Mouse (Mus musculus) layer of hippocampus, adult 18-20 months (tissue): ENCODE results near the gene Flii. TPM values are rescaled to one million over a fixed set of nuclear protein-coding genes. Genes with fewer than 3 reads are reported as not detected.
A peak's percentile ranks its signal among the peaks of the same experiment; 100 is the strongest.

Experiments used
- DNase-seq, 2 experiments: peaks; one replicate each; pipeline ENCODE4 v3.0.0; 2022; ENCODE audit warnings: low spot score in 2 of 2
- long read RNA-seq: library from polyadenylated mRNA; stranded (forward); transcript quantifications from one replicate; pipeline ENCODE4 v2.0.0, GENCODE M21; 2021
- total RNA-seq, 2 experiments: library from RNA; stranded (reverse); gene quantifications; 2 replicates each; pipeline ENCODE4 v1.2.3; 2021

Gene Flii
- total RNA-seq = 10 to 100 TPM; 63.4 to 63.6 TPM
- long read RNA-seq, full-length matches to known transcripts = 32 of 55 reads
- long read RNA-seq, partial matches to known transcripts = 8 of 55 reads
- long read RNA-seq, other reads (novel, unspliced or antisense) = 15 of 55 reads

- peak; percentile 58 to 77 for DNase-seq
Observed at GRCm38 (mm10) chr11:60726601-60727391, at the start of gene Flii. Gene Flii (minus strand): TSS chr11:60727263.

- no peak for DNase-seq
Observed at GRCm38 (mm10) chr11:60776107-60776828, 49.2 kb upstream of the Flii start.

GRCm38 (mm10) chr11:60775578-60775977 lies 48.5 kb upstream of the Flii start:
- no peak for DNase-seq

- no peak for DNase-seq
Observed at GRCm38 (mm10) chr11:60774841-60775240, 47.8 kb upstream of the Flii start.

GRCm38 (mm10) chr11:60774158-60774689 lies 47.2 kb upstream of the Flii start:
- DNase-seq = no peak

- no peak for DNase-seq
Observed at GRCm38 (mm10) chr11:60772161-60772560, 45.1 kb upstream of the Flii start.

GRCm38 (mm10) chr11:60770776-60771175 lies 43.7 kb upstream of the Flii start:
- no peak for DNase-seq

GRCm38 (mm10) chr11:60769322-60769721 lies 42.3 kb upstream of the Flii start:
- no peak for DNase-seq

GRCm38 (mm10) chr11:60766969-60767368 lies 39.9 kb upstream of the Flii start:
- DNase-seq = no peak

- DNase-seq = no peak
Observed at GRCm38 (mm10) chr11:60761681-60762080, 34.6 kb upstream of the Flii start.

GRCm38 (mm10) chr11:60755570-60755969 lies 28.5 kb upstream of the Flii start:
- peak in 1 of 2 experiments; percentile 22 for DNase-seq

- DNase-seq = no peak
Observed at GRCm38 (mm10) chr11:60740321-60740720, 13.3 kb upstream of the Flii start.

- no peak for DNase-seq
Observed at GRCm38 (mm10) chr11:60737450-60737849, 10.4 kb upstream of the Flii start.

- DNase-seq = no peak
Observed at GRCm38 (mm10) chr11:60736491-60736890, 9.4 kb upstream of the Flii start.

- no peak for DNase-seq
Observed at GRCm38 (mm10) chr11:60735191-60735590, 8.1 kb upstream of the Flii start.

- no peak for DNase-seq
Observed at GRCm38 (mm10) chr11:60734206-60734605, 7.1 kb upstream of the Flii start.

GRCm38 (mm10) chr11:60731251-60731650 lies 4.2 kb upstream of the Flii start:
- DNase-seq = no peak

- no peak for DNase-seq
Observed at GRCm38 (mm10) chr11:60730169-60730568, 3.1 kb upstream of the Flii start.

- DNase-seq = no peak
Observed at GRCm38 (mm10) chr11:60729217-60729641, 2.2 kb upstream of the Flii start.

GRCm38 (mm10) chr11:60728260-60728761 lies 1.2 kb upstream of the Flii start, which contains the start of gene Mief2:
Gene Mief2 (plus strand): TSS chr11:60728398.
- peak; percentile 92 to 98 for DNase-seq

GRCm38 (mm10) chr11:60727392-60728140 lies 503 bp upstream of the Flii start:
- no peak for DNase-seq
